Mouse (Mus musculus): ENCODE data around the gene Pmch. TPM values are rescaled to one million over a fixed set of nuclear protein-coding genes. Genes with fewer than 3 reads are reported as not detected.

The Pmch gene
- not detected for polyA plus RNA-seq (2014; fragmentation: Illumina TruSeq; extraction: RNeasy Lipid Tissue Mini Kit (QIAGEN cat#74804); ENCODE audit: low read depth, low replicate concordance)

DNA sequence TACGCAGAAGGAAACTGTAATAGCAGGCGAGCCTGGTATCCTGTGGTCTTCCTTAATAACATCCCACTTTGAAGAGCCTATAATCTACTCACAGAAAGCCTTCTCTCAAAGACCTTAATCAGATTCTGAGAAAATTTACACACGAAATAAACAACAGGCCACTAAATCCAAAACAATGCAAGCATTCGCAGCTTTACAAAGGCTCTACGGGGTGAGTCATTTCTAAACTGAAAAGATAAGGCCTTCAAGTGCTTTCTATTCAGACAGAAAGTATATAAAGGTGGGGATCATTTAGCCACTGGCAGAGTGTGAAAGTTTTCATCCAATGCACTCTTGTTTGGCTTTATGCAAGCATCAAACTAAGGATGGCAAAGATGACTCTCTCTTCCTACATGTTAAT is at the start of gene Pmch:
Gene Pmch, plus strand, starts transcription at position 301 of the 400 bp plus-strand sequence.

Other genes starting within 250 kb of the Pmch start
- gene Igf1, start 232.8 kb upstream of the Pmch start, polyA plus RNA-seq (2014; fragmentation: Illumina TruSeq; extraction: RNeasy Lipid Tissue Mini Kit (QIAGEN cat#74804); ENCODE audit: low read depth, low replicate concordance), result 79.5 TPM
- 0.94 TPM for gene Parpbp, start 55.9 kb downstream of the Pmch start, polyA plus RNA-seq (2014; fragmentation: Illumina TruSeq; extraction: RNeasy Lipid Tissue Mini Kit (QIAGEN cat#74804); ENCODE audit: low read depth, low replicate concordance)
- gene Nup37, start 55.9 kb downstream of the Pmch start, polyA plus RNA-seq (2014; fragmentation: Illumina TruSeq; extraction: RNeasy Lipid Tissue Mini Kit (QIAGEN cat#74804); ENCODE audit: low read depth, low replicate concordance), result 8.7 TPM
- gene Washc3, start 110.0 kb downstream of the Pmch start, polyA plus RNA-seq (2014; fragmentation: Illumina TruSeq; extraction: RNeasy Lipid Tissue Mini Kit (QIAGEN cat#74804); ENCODE audit: low read depth, low replicate concordance), result 55.9 TPM

All from adipose tissue, adult 10 weeks (tissue).